Mouse (Mus musculus) E14TG2a.4 (cell line): ENCODE measurements around the gene Gm28308.
A peak's percentile ranks its signal among the peaks of the same experiment; 100 is the strongest.

Experiments used
- H3K27me3 ChIP-seq: 2 replicates; pipeline ENCODE4 v1.6.1; 2014; ENCODE audit warnings: low read length, control low read depth; ENCODE audit not compliant: insufficient read depth
- H3K36me3 ChIP-seq: 2 replicates; pipeline ENCODE4 v1.6.1; 2014; ENCODE audit warnings: low read length, control low read depth; ENCODE audit not compliant: insufficient read depth
- H3K4me1 ChIP-seq: replicated peaks from 2 replicates; pipeline ENCODE4 v1.6.1; 2014; ENCODE audit warnings: low read depth, low read length, control low read depth
- H3K4me3 ChIP-seq: replicated peaks from 2 replicates; pipeline ENCODE4 v1.5.1; 2014; ENCODE audit warnings: mild to moderate bottlenecking, low read length
- H3K9me3 ChIP-seq: 2 replicates; pipeline ENCODE4 v1.6.1; 2014; ENCODE audit warnings: low read length, control low read depth
- CTCF ChIP-seq: conservative IDR thresholded peaks from 2 replicates; pipeline ENCODE4 v1.5.1; 2014; ENCODE audit warnings: low read length
- NANOG ChIP-seq: IDR thresholded peaks from 2 replicates; pipeline ENCODE4 v1.6.1; 2014; ENCODE audit warnings: borderline replicate concordance, low read length, mixed read lengths
- POU5F1 ChIP-seq: IDR thresholded peaks from 2 replicates; pipeline ENCODE4 v1.6.1; 2014; ENCODE audit warnings: low read length, borderline replicate concordance

The Gm28308 gene

DNA sequence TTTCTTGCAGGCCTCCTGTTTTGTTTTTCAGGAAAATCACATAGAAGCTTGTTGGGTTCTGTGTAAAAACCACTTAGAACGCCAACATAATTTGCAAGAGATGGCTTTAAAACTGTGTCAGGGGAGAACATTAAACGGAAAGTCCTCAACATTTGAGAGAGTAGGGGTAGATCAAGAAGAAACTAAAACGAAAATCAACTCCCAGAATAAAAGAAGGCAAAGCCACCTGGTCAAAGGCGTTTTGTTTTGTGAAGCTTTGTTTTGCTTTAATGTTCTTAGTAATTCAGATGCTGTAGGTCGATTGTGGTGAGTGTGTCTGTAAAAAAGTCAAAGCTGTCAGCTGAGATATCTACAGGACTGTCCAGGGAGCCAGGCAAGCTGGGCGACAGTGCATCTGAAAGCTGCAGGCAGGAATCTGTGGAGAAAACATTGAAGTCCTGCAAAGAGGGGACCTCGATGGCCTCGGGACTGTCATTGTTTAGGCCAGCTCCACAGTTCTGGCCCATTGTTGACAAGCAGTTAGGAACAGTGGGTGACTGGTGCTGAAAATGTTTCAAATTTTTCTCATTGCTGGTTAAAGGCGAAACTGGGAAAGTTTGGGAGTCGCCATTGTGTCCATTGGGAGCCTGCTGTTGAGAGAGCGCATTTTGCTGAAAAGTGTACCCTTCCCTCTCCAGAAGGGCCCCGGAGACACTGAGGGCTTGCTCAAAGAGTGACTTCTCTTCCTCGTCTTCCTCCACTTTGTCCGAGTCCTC lies 50.4 kb downstream of the Gm28308 start:
- TF ChIP-seq NANOG = no peak
- no peak for TF ChIP-seq CTCF
- no peak for TF ChIP-seq POU5F1
- Histone ChIP-seq H3K9me3 (no peaks in the 10 kb centered on the region), H3K36me3 (no peaks in the 10 kb centered on the region), H3K4me1 (peaks cover 62% of the 10 kb centered on the region), H3K4me3 (no peak overlapping the region), H3K27me3 (peaks cover 87% of the 10 kb centered on the region)

DNA sequence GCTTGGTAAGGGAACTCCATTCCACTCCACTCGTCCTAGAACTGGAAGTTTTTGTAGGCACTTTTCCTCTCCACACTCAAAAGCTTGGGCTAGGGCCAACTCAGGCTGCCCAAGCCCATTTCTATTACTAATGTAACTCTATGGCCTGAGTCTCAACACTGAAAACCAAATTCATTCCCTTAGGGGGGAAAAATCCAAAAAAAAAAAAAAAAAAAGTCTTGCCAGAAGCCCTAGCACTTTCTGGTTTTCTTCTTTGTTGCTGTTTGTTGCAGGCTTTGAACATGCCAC lies 51.1 kb downstream of the Gm28308 start:
- Histone ChIP-seq H3K36me3 (no peaks in the 10 kb centered on the region), H3K9me3 (no peaks in the 10 kb centered on the region), H3K27me3 (peaks cover 87% of the 10 kb centered on the region), H3K4me3 (no peak overlapping the region), H3K4me1 (peaks cover 66% of the 10 kb centered on the region)
- TF ChIP-seq CTCF = no peak
- no peak for TF ChIP-seq POU5F1
- TF ChIP-seq NANOG = no peak

DNA sequence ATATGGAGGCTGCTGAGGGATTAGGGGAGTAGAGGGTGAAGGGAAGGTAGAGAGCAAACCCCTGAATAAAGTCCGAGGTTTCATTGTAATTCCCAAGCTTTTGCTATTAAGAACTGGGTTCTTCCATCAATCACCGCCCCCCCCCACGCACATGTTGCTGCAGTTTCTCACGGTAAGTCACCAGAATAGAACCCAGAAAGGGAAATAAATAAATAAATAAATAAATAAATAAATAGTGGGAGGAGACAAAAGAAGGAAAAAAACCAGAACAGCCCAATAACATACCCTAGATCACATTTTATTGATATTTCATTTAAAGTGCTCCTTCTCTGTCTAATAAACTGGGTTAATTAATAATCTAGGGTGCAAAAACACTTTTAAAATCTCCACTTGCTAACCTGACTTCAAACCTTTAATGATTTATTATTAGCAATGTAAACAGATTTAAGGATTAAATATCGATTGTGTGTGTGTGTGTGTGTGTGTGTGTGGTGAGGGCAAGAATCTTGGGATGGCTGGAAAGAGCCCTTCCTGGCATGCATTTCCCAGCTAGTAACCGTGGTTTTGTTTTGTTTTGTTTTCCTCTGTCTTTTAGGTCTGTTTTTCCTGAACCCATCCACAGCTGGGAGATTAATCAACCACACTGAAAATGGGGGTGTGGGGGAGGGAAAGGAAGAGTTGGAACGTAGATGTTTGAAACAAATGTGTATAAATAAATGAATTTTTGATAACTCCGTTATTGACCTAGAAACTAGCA lies 51.6 kb downstream of the Gm28308 start:
- H3K27me3 ChIP-seq = peaks cover 87% of the 10 kb centered on the region
- TF ChIP-seq CTCF = no peak
- TF ChIP-seq NANOG = no peak
- no peak for TF ChIP-seq POU5F1
- H3K4me3 ChIP-seq = no peak overlapping the region
- H3K9me3 ChIP-seq = no peaks in the 10 kb centered on the region
- H3K4me1 ChIP-seq = peaks cover 70% of the 10 kb centered on the region
- no peaks in the 10 kb centered on the region for H3K36me3 ChIP-seq

DNA sequence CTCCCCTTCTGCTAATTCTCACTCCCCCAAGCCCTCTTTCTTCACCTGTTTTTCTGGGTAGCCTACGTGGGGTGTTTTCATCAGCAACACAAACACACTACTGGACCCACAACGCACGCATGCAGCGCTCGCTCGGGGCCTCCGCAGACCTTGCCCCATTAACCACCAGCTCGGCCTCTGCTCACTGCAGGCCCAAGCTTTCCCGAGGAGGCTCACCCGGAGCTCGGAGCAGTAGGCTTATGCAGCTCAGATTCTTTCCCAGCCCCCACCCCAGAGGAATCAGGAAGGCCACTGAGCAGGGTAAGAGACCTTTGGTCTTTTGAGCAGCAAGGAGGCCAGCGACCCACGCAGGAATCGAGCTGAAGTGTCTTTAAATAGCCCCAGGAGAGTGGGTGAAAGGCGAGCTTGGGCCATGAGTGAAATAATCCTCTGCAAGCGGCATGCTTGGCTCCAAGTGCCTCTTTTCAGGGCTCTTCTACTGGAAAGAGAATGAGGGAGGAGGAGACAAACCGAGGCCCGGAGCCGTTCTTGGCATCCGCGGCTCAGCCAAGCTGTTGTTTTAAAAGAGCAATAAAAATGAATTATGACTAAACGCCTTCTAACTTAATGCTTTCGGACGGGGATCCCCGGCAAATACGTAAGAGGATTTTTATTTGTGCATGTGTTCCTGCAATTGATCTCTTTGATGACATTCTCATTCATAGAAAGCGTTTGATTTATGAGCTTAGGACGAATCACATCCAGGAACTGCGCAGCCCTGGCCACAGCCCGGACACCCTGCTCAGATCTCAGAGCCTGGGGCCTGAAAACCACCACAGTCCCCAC lies 52.4 kb downstream of the Gm28308 start:
- TF ChIP-seq NANOG (no peak), CTCF (no peak), POU5F1 (no peak)

DNA sequence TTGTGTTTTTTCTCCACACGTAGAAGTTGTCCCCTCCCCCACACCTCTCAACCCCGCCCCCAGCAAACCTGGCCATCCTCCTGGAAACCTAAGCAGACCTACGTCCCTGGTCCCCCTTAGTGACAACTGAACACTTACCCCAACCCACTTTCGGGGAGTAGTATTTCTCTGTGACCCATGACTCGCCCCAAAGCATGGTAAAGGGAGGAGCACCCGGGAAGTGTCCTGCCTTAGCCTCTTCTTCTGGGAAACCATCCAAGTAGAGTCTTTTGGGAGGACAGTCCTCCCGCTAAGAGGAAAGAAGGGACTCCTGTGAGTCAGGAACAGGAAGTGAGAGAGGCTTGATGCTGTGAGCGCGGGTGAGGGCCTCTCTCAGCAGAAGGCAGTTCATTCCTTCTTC lies 53.2 kb downstream of the Gm28308 start:
- Histone ChIP-seq H3K27me3 (peaks cover 87% of the 10 kb centered on the region), H3K4me1 (peaks cover 61% of the 10 kb centered on the region), H3K4me3 (0 out of 2 replicates have a peak overlapping the region, but pooled peaks have one; percentile 93), H3K9me3 (no peaks in the 10 kb centered on the region), H3K36me3 (no peaks in the 10 kb centered on the region)
- TF ChIP-seq NANOG (no peak), POU5F1 (no peak), CTCF (no peak)

More for the DNA sequence above, 52.4 kb downstream of the Gm28308 start:
- no peaks in the 10 kb centered on the region for H3K36me3 ChIP-seq
- peaks cover 87% of the 10 kb centered on the region for H3K27me3 ChIP-seq
- H3K9me3 ChIP-seq = no peaks in the 10 kb centered on the region
- peaks cover 69% of the 10 kb centered on the region for H3K4me1 ChIP-seq
- no peak overlapping the region for H3K4me3 ChIP-seq

DNA sequence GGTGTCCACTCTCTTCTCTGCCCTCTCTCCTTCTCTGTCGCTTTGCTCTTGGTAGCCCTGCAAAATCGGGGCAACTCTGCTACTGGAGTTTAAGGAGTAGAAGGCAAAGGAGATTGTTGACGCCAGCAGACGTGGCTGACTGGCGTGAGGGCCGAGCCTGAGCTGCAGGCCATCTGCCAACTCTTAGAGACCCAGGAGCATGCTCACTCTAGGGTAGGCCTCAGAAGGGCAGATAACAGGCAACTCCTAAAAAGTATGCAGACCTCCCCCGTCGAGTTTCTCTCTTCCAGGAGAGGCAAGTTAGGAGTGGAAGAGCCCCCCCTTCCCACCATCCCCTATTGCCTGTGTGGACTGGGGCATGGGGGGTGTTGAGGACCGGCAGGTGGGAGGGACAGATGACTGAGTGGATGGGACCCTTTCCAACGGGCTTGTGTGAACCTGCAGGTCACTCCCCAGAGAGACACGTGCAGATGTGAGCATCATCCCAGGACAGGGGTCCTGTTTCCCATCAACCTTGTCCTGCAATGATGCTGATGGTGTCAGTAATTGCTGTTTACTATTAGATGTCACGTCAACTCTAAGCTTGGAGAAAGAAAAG lies 53.9 kb downstream of the Gm28308 start:
- H3K36me3 ChIP-seq = no peaks in the 10 kb centered on the region
- H3K4me3 ChIP-seq = peak overlapping the region; percentile 93
- H3K27me3 ChIP-seq = peaks cover 87% of the 10 kb centered on the region
- H3K4me1 ChIP-seq = peaks cover 58% of the 10 kb centered on the region
- no peak for TF ChIP-seq NANOG
- no peak for TF ChIP-seq CTCF
- H3K9me3 ChIP-seq = no peaks in the 10 kb centered on the region

DNA sequence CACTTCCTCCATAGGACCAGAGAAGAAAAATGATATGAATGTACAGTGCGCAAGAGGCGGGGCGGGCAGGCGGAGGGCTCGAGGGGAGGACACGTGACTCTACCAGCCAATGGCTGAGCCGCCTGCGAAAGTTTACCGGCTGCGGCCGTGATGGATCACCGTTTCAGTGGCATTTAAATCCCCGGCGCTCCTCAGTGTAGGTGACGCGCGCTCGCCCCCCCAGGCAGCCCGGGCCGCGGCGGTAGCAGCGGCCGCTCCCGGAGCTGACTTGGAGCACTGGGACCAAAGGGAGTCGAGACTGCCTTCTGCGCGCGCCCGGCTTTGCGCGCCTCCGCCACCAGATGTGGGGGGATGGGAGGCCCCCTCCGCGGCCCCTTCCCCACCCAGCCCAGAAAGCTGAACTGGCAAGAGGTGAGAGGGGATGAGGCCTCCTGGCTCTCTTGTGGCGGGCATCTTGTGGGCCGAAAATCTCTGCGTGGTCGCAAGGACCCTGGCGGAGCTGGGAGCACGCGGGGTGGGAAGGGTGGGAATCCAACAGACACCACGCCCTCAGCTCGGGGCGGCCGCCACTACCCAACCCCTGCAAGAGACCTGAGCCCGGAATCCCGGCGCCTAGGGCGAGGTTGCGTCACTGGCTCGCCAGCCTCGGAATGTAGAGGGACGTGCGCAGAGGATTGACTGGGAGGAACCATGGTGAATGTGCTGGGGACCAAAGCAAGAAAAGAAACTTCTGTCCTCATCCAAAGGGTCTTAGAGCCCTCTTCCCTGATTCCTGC lies 54.7 kb downstream of the Gm28308 start, which contains the start of gene Hoxa1:
TSS of gene Hoxa1 (minus strand) at position 42 of the 776 bp plus-strand sequence.
- TF ChIP-seq POU5F1 (no peak), NANOG (no peak), CTCF (no peak)
- peaks cover 86% of the 10 kb centered on the region for H3K27me3 ChIP-seq
- H3K9me3 ChIP-seq = no peaks in the 10 kb centered on the region
- H3K36me3 ChIP-seq = no peaks in the 10 kb centered on the region
- peak within 1 kb of the TSS; percentile 93 for H3K4me3 ChIP-seq
- peaks cover 59% of the 10 kb centered on the region for H3K4me1 ChIP-seq
